Mouse (Mus musculus) cerebellum, postnatal 14 days (tissue): ENCODE data around the gene Dclk1.
"Not testable (repeated sequence)": the region's sequence is repeated elsewhere in the genome, so short reads cannot be mapped to it uniquely, and the experiment has no call there.

ENCODE experiments used
- DNase-seq, 2 experiments: peaks; one replicate each; pipeline ENCODE4 v3.0.0; 2021; ENCODE audit warnings: mixed read lengths in 2 of 2

Gene Dclk1

DNA sequence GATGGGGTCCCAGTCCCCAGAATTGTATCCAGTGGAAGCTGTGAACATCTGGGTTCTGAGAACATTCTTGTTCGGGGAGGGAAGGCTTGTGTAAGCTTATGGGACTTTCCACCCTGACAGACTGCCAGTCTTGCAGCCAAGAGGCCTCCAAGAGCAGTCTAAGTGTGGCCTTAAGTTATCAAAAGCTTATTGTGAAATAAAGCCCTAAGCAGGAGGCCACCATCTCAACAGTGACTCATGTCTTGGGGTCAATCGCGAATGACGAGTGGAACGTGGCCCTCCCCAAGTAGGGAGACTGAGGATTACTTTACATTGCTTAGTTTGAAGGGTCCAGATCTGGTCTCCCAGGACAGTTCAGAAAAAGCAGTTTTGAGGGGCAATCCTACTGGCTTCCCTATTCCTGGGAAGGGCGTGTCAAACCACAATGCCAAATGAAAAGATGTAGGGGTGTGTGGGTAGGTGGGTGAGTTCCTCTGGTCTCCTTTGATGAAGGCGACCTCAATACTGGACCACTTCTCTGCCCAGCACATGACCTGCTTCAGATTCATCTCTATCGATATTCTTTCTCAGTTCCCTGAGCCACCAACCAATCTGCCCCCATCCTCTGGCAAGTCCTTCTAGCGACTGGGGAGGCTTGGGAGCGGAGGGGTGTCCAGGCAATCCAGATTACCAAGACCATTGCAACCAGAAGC is at the start of gene Dclk1:
TSS of gene Dclk1 (plus strand) at position 635 of the 692 bp plus-strand sequence.
- DNase-seq = no peak

DNA sequence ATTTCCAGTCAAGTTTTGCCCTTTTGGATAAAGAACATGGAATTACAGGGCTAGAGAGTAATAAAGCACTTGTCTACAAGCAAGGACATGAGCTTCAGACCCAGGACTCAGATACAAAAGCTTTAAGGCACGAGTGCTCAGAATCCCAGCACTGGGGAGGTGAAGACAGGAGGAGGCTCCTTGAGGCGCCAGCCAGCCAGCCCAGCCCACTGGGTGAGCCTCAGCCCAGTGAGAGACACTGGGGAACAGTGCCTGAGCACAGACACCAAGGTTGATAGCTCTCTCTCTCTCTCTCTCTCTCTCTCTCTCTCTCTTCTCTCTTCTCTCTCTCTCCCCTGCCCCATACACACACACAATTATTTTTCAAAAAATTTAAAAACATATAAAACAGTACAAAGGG is 48.8 kb upstream of the Dclk1 start:
- DNase-seq = no peak

- DNase-seq = no peak
Observed at GRCm38 (mm10) chr3:55194792-55195191, 47.4 kb upstream of the Dclk1 start.

- DNase-seq = no peak
Observed at GRCm38 (mm10) chr3:55195581-55196327, 46.4 kb upstream of the Dclk1 start.

DNA sequence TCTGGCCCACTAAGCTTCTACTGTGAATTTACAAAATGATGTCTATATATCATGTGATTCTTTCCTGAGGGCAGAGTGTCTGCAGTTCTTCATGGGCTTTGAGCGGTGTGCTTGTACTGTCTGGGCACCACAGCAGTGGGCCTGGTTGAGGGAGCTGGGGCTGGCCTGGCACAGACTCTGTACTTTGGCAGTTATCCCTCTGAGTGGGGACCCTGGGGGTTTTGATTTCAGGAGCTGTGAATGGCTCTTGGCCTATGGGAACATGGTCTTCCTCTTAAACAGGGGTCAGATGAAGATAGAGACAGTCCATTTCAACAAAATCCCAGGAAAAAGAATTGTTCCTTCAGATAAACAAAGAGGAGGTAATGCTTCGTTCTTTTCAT is 45.8 kb upstream of the Dclk1 start:
- DNase-seq = peak; percentile 17 to 19

- DNase-seq = not testable (repeated sequence)
Observed at GRCm38 (mm10) chr3:55203621-55204020, 38.5 kb upstream of the Dclk1 start.

DNA sequence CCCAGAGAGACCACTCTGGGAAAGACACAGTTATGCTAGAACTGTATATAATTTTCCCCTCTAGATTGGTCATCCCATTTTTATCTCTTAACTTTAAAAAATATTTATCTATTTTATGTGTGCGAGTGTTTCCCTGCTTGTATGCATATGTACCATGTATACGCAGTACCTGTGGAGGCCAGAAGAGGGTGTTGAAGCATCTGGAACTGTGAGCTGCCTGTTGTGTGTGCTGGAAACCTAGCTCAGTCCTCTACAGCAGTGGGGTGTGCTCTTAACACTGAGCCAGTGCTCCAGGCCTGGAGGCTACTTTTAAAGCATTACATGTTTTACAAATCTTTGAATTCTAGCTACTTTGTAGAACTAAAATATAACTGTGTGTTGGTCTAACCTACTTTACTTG is 35.8 kb upstream of the Dclk1 start:
- DNase-seq = no peak

DNA sequence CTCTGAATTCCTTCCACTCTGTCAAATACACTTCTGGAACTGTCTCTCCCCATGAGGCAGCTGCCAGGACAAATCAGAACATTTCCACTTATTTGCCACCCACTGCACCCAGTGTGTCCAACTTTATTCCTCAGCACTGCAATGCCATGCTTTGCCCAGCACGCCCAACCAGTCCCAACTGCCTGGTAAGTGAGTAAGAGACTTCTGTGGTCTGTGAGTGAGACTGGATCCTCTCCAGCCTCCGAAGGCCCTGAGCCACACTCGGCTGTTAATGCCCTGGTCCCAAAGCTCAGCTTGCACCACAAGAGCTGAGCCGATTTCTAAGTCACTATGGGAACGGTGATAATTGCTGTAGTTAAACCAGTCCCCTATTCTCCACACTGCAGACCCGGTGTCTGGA is 34.5 kb upstream of the Dclk1 start:
- DNase-seq = no peak

DNA sequence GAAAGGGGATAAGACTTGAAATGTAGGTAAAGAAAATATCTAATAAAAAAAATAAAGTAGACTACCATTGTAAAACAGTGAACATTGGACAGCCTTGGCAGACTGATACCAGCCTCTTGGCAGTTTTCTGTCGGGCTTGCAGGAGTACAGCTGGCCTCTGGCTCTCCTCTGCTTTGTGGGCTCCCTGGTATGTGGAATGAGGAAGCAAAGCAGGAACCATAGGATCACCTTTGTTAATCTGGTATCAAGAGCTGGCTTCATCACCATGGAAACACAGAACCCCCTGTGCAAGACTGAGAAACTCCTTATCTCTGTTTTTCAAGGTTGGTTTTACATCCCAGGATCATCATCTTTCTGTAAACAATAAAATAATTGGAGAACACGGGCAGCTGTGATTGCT is 29.9 kb upstream of the Dclk1 start:
- no peak for DNase-seq

GRCm38 (mm10) chr3:55213785-55214184 is 28.4 kb upstream of the Dclk1 start:
- DNase-seq = no peak

- DNase-seq = peak in 1 of 2 experiments; percentile 7
Observed at GRCm38 (mm10) chr3:55214413-55214812, 27.8 kb upstream of the Dclk1 start.

DNA sequence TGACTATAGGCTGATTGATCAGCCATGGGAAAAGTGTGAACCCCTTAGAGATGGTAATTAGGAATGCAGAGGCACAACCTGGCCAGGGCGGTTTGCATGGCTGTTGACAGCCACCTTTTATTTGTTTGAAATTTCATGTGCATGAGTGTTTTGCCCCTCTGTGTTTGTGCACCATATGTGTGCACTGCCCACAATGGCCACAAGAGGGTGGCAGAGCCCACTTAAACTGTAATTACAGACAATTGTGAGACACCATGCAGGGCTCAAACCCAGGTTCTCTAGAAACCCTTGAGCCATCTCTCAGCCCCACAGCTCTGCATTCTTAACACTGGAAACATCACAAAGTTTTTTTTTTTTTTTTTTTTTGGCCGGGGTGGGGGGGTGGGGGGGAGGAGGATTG is 19.7 kb upstream of the Dclk1 start:
- no peak for DNase-seq

DNA sequence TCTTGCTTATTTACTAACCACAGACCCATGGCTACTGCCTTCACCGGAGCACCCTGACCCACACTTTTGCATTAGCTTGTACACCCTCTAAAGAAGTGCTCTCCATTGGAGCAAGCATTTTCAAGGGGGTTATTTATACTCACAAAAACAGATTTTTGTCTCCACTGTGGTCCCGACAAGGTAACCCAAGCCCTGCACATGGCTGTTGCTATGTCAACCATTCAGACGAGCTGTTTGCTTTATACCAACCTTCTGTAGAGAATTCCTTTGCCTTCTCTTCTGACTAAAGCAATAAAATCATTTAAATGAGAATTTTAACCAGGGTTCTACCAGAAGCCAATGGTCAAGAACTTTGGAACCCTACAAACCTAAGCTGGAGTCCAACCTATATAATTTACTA is 18.3 kb upstream of the Dclk1 start:
- DNase-seq = no peak

GRCm38 (mm10) chr3:55226501-55227213 is 15.5 kb upstream of the Dclk1 start:
- peak in 1 of 2 experiments; percentile 37 for DNase-seq

GRCm38 (mm10) chr3:55227214-55227581 is 15.0 kb upstream of the Dclk1 start:
- DNase-seq = no peak

DNA sequence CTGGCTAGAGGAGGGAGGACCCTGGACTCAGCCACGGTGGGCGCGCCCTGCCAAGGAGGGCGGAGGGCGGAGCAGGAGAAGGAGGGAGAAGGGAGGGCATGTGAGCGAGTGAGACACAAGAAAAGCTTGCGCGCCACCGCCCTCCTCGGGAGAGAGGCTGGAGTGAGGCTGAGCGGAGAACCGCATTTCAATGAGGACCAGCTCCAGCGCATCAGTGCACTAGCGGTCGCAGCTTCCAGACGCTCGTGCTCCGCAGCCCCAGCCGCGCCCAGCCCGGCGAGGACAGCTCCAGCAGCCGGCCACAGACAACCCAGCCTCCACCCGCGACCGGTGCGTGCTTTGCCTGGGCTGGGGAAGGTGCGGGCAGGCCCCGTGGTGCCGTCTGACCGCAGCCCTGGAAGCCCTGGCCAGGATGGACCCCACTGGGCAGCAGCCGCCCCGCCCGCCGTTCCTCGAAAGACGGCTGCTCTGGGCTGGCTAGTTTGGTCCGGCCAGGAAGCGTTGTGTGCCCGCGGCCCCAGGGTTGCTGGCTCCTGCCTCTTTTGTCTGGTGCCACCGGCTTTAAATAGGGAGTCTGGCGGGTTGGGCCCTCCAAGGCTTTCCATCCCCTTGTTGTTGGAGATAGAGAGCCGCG is 375 bp downstream of the Dclk1 start:
- DNase-seq = peak; percentile 81 to 86

GRCm38 (mm10) chr3:55243056-55243471 is 900 bp downstream of the Dclk1 start:
- DNase-seq = peak in 1 of 2 experiments; percentile 28

DNA sequence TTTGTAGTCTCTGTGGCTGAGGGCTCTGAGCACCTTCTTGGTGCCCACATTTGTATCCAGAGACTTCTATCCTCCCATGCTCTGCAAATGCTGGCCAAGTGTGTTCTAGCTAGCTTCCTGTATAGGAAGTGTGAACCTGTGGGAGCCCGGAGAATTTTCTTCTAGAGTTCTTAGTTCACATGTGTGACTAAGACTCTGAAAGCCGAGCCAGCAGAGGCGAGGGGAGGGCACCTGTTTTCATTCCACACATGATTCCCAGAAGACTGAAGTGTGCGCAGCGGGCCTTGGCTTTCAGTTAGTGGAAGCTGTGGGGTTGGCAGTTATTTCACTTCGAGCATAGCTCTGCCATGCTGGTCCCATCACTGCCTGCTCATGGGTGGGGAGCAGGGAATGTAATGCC is 1.9 kb downstream of the Dclk1 start:
- peak; percentile 43 to 64 for DNase-seq

DNA sequence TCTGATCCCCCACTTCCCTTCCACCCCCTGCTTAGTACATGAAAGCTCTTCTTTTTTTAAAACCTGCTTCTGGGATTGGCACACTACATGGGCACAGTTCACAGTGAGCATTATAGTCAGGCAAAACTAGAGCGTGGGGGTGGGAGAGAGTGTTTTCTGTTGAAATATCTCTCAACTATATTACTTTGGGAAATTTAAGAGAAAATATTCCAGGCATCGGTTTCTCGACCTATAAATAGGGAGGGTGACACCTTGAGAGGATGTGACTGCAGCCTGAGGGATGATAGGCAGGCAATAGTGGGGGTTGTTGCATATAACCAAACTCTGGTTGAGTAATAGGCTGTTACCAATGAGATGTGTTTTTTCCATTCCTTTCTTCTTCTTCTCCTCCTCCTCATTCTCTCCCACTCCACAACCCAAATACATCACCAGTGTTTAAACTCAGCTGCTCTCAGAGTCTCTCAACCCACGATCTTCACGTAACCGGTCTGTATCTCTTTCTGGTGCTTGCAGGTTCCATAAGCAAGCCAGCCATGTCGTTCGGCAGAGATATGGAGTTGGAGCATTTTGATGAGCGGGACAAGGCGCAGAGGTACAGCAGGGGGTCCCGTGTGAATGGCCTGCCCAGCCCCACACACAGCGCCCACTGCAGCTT is 4.6 kb downstream of the Dclk1 start:
- DNase-seq = no peak

GRCm38 (mm10) chr3:55248048-55248447 is 5.9 kb downstream of the Dclk1 start:
- DNase-seq = peak in 1 of 2 experiments; percentile 12

- peak; percentile 86 to 91 for DNase-seq
Observed at GRCm38 (mm10) chr3:55248508-55248907, 6.3 kb downstream of the Dclk1 start.

GRCm38 (mm10) chr3:55250631-55251030 is 8.5 kb downstream of the Dclk1 start:
- DNase-seq = no peak

DNA sequence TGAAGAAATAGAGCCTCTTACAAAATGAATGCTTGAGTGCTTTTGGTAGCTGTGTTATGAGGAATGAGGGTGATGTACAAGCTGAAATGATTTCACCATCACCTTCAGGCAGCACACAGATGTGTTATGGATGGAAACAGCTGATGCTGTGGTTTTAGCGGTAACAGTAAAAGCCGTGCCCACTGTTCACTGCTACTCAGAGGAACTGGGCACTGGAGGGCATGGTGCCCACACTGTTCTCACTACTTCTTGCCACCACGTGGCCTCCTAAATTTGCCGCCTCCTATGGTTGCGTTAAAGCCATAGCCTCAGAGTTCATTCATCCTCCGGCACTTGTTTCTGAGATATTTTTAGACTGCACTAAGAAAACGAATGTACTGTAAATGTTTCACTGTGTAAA is 18.0 kb downstream of the Dclk1 start:
- DNase-seq = no peak
